Mouse (Mus musculus): ENCODE results near the gene Fhdc1.
A peak's percentile ranks its signal among the peaks of the same experiment; 100 is the strongest.

Gene Fhdc1

GRCm38 (mm10) chr3:84472955-84473354, 7.3 kb downstream of the Fhdc1 start:
- no peak for DNase-seq

GRCm38 (mm10) chr3:84472527-84472926, 7.7 kb downstream of the Fhdc1 start:
- DNase-seq: no peak

GRCm38 (mm10) chr3:84471146-84471545, 9.1 kb downstream of the Fhdc1 start:
- no peak for DNase-seq

GRCm38 (mm10) chr3:84468111-84468453, 12.1 kb downstream of the Fhdc1 start:
- no peak for DNase-seq

GRCm38 (mm10) chr3:84467419-84468110, 12.7 kb downstream of the Fhdc1 start:
- no peak for DNase-seq

GRCm38 (mm10) chr3:84465822-84466500, 14.3 kb downstream of the Fhdc1 start:
- no peak for DNase-seq

- no peak for DNase-seq
Measured at GRCm38 (mm10) chr3:84461687-84462086, 18.5 kb downstream of the Fhdc1 start.

- no peak for DNase-seq
Measured at GRCm38 (mm10) chr3:84460952-84461351, 19.3 kb downstream of the Fhdc1 start.

- DNase-seq: no peak
Measured at GRCm38 (mm10) chr3:84460499-84460898, 19.7 kb downstream of the Fhdc1 start.

GRCm38 (mm10) chr3:84455733-84456417, 24.4 kb downstream of the Fhdc1 start:
- DNase-seq: no peak

GRCm38 (mm10) chr3:84450651-84451050, 29.6 kb downstream of the Fhdc1 start:
- DNase-seq: no peak

- DNase-seq: no peak
Measured at GRCm38 (mm10) chr3:84449015-84449414, 31.2 kb downstream of the Fhdc1 start.

GRCm38 (mm10) chr3:84447803-84448202, 32.4 kb downstream of the Fhdc1 start:
- no peak for DNase-seq

- DNase-seq: no peak
Measured at GRCm38 (mm10) chr3:84445838-84446237, 34.4 kb downstream of the Fhdc1 start.

- no peak for DNase-seq
Measured at GRCm38 (mm10) chr3:84442890-84443289, 37.3 kb downstream of the Fhdc1 start.

- peak; percentile 40 for DNase-seq
Measured at GRCm38 (mm10) chr3:84439431-84440210, 40.6 kb downstream of the Fhdc1 start.

GRCm38 (mm10) chr3:84438840-84439239, 41.4 kb downstream of the Fhdc1 start:
- DNase-seq: no peak

GRCm38 (mm10) chr3:84438118-84438517, 42.1 kb downstream of the Fhdc1 start:
- peak; percentile 54 for DNase-seq

GRCm38 (mm10) chr3:84436947-84437346, 43.3 kb downstream of the Fhdc1 start:
- DNase-seq: no peak

GRCm38 (mm10) chr3:84435288-84436043, 44.8 kb downstream of the Fhdc1 start:
- peak; percentile 51 for DNase-seq

- no peak for DNase-seq
Measured at GRCm38 (mm10) chr3:84432797-84433445, 47.3 kb downstream of the Fhdc1 start.

- no peak for DNase-seq
Measured at GRCm38 (mm10) chr3:84431257-84431656, 49.0 kb downstream of the Fhdc1 start.

Data from right cerebral cortex, postnatal 4 days (tissue).